In the genomic region with DNA sequence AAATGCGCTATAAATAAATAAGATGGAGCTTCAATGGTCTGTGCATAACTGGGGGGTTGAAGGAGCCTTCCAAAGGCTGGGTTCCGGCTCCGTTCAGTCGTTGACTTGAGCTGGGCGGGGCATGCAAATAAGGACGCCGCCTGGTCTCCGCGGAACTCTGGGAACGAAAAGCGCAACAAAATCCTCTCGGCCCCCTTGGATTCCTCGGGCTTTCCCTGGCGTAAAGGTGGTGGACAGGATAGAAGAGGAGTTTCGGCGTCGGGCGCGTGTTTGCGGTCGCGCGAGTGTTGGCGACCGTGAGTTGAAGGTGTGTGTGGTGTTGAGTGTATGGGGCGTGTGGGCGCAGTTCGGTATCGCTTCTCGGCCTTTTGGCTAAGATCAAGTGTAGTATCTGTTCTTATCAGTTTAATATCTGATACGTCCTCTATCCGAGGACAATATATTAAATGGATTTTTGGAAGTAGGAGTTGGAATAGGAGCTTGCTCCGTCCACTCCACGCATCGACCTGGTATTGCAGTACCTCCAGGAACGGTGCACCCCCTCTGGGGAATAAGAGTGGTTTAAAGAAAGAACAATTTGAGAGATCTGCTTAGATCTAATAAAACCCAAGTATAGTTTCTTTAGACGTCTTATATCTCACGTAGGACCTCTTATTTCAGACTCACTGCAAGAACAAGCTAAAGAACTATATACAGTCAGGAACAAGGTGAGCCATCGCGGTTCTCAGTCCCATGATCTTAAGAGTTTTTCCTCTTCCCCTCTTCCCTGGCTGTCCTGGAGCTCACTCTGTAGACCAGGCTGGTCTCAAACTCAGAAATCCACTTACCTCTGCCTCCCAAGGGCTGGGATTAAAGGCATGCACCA, we compare ENCODE assay signal across 1 mouse cellular context.
A peak's percentile ranks its signal among the peaks of the same experiment; 100 is the strongest.
TF ChIP-seq lines count a peak whose summit lies in the region.

No protein-coding gene starts in this region.

TF ChIP-seq in CH12.LX, 34 proteins besides CTCF, POLR2A, EP300 and RAD21:
- TF ChIP-seq MXI1 (IDR thresholded peaks at IDR 0.05; ENCODE audit: low read depth, low read length) (peak; percentile 57; the same call in 1 of the 2 replicates), CHD2 (IDR thresholded peaks at IDR 0.05; ENCODE audit: low read length) (peak; percentile 76), ZMIZ1 (IDR thresholded peaks at IDR 0.05; ENCODE audit: low read depth, low read length) (peak; percentile 100), MYC (IDR thresholded peaks at IDR 0.05; ENCODE audit: low read depth, low read length) (peak; percentile 48; the same call in 1 of the 2 replicates), TBP (conservative IDR thresholded peaks at IDR 0.05; ENCODE audit: low read depth, low read length) (peak; percentile 96), ETS1 (conservative IDR thresholded peaks at IDR 0.05; ENCODE audit: low read depth, low read length) (peak; percentile 83), ELF1 (IDR thresholded peaks at IDR 0.05; ENCODE audit: low read depth, low read length) (peak; percentile 83), UBTF (IDR thresholded peaks at IDR 0.05; ENCODE audit: low read depth, low read length) (peak; percentile 88; the same call in 1 of the 2 replicates), ZNF384 (IDR thresholded peaks at IDR 0.05; ENCODE audit: low read depth, low read length) (peak; percentile 37; the same call in 1 of the 2 replicates), IRF4 (IDR thresholded peaks at IDR 0.05; ENCODE audit: low read depth, low read length) (peak; percentile 61), BHLHE40 (IDR thresholded peaks at IDR 0.05; ENCODE audit: low read depth, low read length) (peak; percentile 35; the same call in 1 of the 2 replicates), NELFE (IDR thresholded peaks at IDR 0.05; ENCODE audit: low read depth, low read length) (peak; percentile 91), MEF2A (IDR thresholded peaks at IDR 0.05; ENCODE audit: borderline replicate concordance, low read depth, low read length) (peak; percentile 76), HCFC1 (IDR thresholded peaks at IDR 0.05; ENCODE audit: low read depth, low read length) (peak; percentile 73), MAX (IDR thresholded peaks at IDR 0.05; ENCODE audit: low read length) (peak; percentile 72), JUND (conservative IDR thresholded peaks at IDR 0.05; ENCODE audit: low read depth, low read length) (peak; percentile 57; the same call in 1 of the 2 replicates), SIN3A (IDR thresholded peaks at IDR 0.05; ENCODE audit: low read length) (peak; percentile 19; the same call in 1 of the 2 replicates), NRF1 (IDR thresholded peaks at IDR 0.05; ENCODE audit: low read depth, low read length) (peak; percentile 52; the same call in 1 of the 2 replicates), POLR2AphosphoS2 (IDR thresholded peaks at IDR 0.05; ENCODE audit: low read depth, low read length) (peak; percentile 100), MAZ (IDR thresholded peaks at IDR 0.05; ENCODE audit: low read depth, low read length) (peak; percentile 85; the same call in 1 of the 2 replicates), TCF12 (IDR thresholded peaks at IDR 0.05; ENCODE audit: low read depth, low read length) (peak; percentile 91), RCOR1 (conservative IDR thresholded peaks at IDR 0.05; ENCODE audit: low read depth, low read length) (peak; percentile 95), MAFK (IDR thresholded peaks at IDR 0.05; ENCODE audit: insufficient replicate concordance, low read length) (peak; percentile 27; the same call in 1 of the 2 replicates), E2F4 (IDR thresholded peaks at IDR 0.05; ENCODE audit: insufficient replicate concordance, low read depth, low read length) (peak; percentile 40; the same call in 1 of the 2 replicates), KAT2A (IDR thresholded peaks at IDR 0.05; ENCODE audit: insufficient replicate concordance, low read length) (0 out of 2 replicates have a peak, but pooled peaks have one; percentile 45)
